Mouse (Mus musculus) MEL (cell line): ENCODE measurements at regions not wholly inside any gene's neighbourhood (a gene's known extent, or its start where the extent isn't known, plus 50 kb on each side); places are given as distances from the start of the nearest gene placed in this dataset.
"Not testable (repeated sequence)": the region's sequence is repeated elsewhere in the genome, so short reads cannot be mapped to it uniquely, and the experiment has no call there.

Experiments used
- DNase-seq: peaks from one replicate; pipeline ENCODE4 v3.0.0; 2011; ENCODE audit warnings: low read depth, low spot score
- H3K27ac ChIP-seq: 2 replicates; pipeline ENCODE4 v1.5.1; 2012; ENCODE audit warnings: low read depth, mild to moderate bottlenecking, control low read depth, low read length, moderate library complexity; ENCODE audit not compliant: control insufficient read depth
- H3K27me3 ChIP-seq, 2 experiments: fragments of 150-350 bp in 1 of 2; sonication (generic) in 1 of 2; 2 replicates each; pipeline ENCODE4 v1.6.1; 2012; ENCODE audit warnings: low read length in 2 of 2, mild to moderate bottlenecking in 2 of 2, improper control_type of control experiment in 1 of 2, moderate library complexity in 1 of 2; ENCODE audit not compliant: insufficient read depth in 2 of 2, control insufficient read depth in 1 of 2
- H3K36me3 ChIP-seq, 2 experiments: 2 replicates each; pipeline ENCODE4 v1.6.1; 2012 to 2014; ENCODE audit warnings: low read length in 2 of 2, improper control_type of control experiment in 1 of 2, inconsistent platforms in 1 of 2, mild to moderate bottlenecking in 1 of 2; ENCODE audit not compliant: insufficient read depth in 2 of 2, control insufficient read depth in 1 of 2
- H3K4me1 ChIP-seq, 2 experiments: fragments of 150-350 bp in 1 of 2; sonication (generic) in 1 of 2; 2 replicates each; pipeline ENCODE4 v1.6.1; 2012; ENCODE audit warnings: low read length in 2 of 2, improper control_type of control experiment in 1 of 2, mild to moderate bottlenecking in 1 of 2; ENCODE audit not compliant: insufficient read depth in 2 of 2, control insufficient read depth in 1 of 2
- H3K4me3 ChIP-seq, 2 experiments: fragments of 150-350 bp in 1 of 2; sonication (generic) in 1 of 2; 2 replicates each; pipeline ENCODE4 v1.5.1; 2012; ENCODE audit warnings: low read depth in 2 of 2, low read length in 2 of 2, mild to moderate bottlenecking in 2 of 2, moderate library complexity in 2 of 2, control low read depth in 1 of 2, improper control_type of control experiment in 1 of 2; ENCODE audit not compliant: control insufficient read depth in 1 of 2, insufficient read depth in 1 of 2
- H3K79me2 ChIP-seq: 2 replicates; pipeline ENCODE4 v1.6.1; 2012; ENCODE audit warnings: mild to moderate bottlenecking, low read length, moderate library complexity; ENCODE audit not compliant: control insufficient read depth, poor library complexity, insufficient read depth
- H3K9ac ChIP-seq: 2 replicates; pipeline ENCODE4 v1.6.1; 2012; ENCODE audit warnings: low read depth, mild to moderate bottlenecking, control low read depth, low read length, moderate library complexity; ENCODE audit not compliant: control insufficient read depth, poor library complexity, severe bottlenecking
- H3K9me3 ChIP-seq: fragments of 150-350 bp; sonication (generic); replicated peaks from 2 replicates; pipeline ENCODE4 v1.6.1; 2012; ENCODE audit warnings: mild to moderate bottlenecking, low read length, improper control_type of control experiment, moderate library complexity; ENCODE audit not compliant: insufficient read depth
- BHLHE40 ChIP-seq: IDR thresholded peaks from 2 replicates; pipeline ENCODE4 v1.6.1; 2012; ENCODE audit warnings: low read depth, mild to moderate bottlenecking, inconsistent platforms, low read length, improper control_type of control experiment, borderline replicate concordance
- CHD1 ChIP-seq: IDR thresholded peaks from 2 replicates; pipeline ENCODE4 v1.6.1; 2012; ENCODE audit warnings: low read depth, mild to moderate bottlenecking, inconsistent platforms, low read length, improper control_type of control experiment
- CHD2 ChIP-seq: IDR thresholded peaks from 2 replicates; pipeline ENCODE4 v1.6.1; 2011; ENCODE audit warnings: low read length, improper control_type of control experiment
- GABPA ChIP-seq: IDR thresholded peaks from 2 replicates; pipeline ENCODE4 v1.6.1; 2012; ENCODE audit warnings: low read depth, mild to moderate bottlenecking, inconsistent platforms, low read length, improper control_type of control experiment, moderate library complexity
- MAFK ChIP-seq: IDR thresholded peaks from 2 replicates; pipeline ENCODE4 v1.6.1; 2011; ENCODE audit warnings: low read depth, mild to moderate bottlenecking, low read length, improper control_type of control experiment, borderline replicate concordance
- MAZ ChIP-seq: IDR thresholded peaks from 2 replicates; pipeline ENCODE4 v1.6.1; 2012; ENCODE audit warnings: low read depth, mild to moderate bottlenecking, inconsistent platforms, low read length, improper control_type of control experiment
- MEF2A ChIP-seq: IDR thresholded peaks from 2 replicates; pipeline ENCODE4 v1.6.1; 2014; ENCODE audit warnings: low read depth, mild to moderate bottlenecking, inconsistent platforms, low read length, improper control_type of control experiment; ENCODE audit not compliant: poor library complexity, insufficient replicate concordance, severe bottlenecking; ENCODE audit errors: extremely low read depth
- MXI1 ChIP-seq: IDR thresholded peaks from 2 replicates; pipeline ENCODE4 v1.6.1; 2011; ENCODE audit warnings: mild to moderate bottlenecking, low read depth, low read length, improper control_type of control experiment
- NELFE ChIP-seq: IDR thresholded peaks from 2 replicates; pipeline ENCODE4 v1.6.1; 2011; ENCODE audit warnings: low read depth, low read length, improper control_type of control experiment
- POLR2A ChIP-seq, 2 experiments: IDR thresholded peaks; 2 replicates each; pipeline ENCODE4 v1.6.1; 2011 to 2012; ENCODE audit warnings: low read length in 2 of 2, mild to moderate bottlenecking in 2 of 2, control low read depth in 1 of 2, improper control_type of control experiment in 1 of 2, low read depth in 1 of 2, moderate library complexity in 1 of 2; ENCODE audit not compliant: control insufficient read depth in 1 of 2, insufficient read depth in 1 of 2, poor library complexity in 1 of 2
- POLR2AphosphoS5 ChIP-seq: IDR thresholded peaks from 2 replicates; pipeline ENCODE4 v1.6.1; 2012; ENCODE audit warnings: low read depth, borderline replicate concordance, mild to moderate bottlenecking, inconsistent platforms, low read length, moderate library complexity, mixed read lengths
- RCOR1 ChIP-seq: IDR thresholded peaks from 2 replicates; pipeline ENCODE4 v1.6.1; 2012; ENCODE audit warnings: low read depth, mild to moderate bottlenecking, inconsistent platforms, low read length, improper control_type of control experiment
- SMC3 ChIP-seq: IDR thresholded peaks from 2 replicates; pipeline ENCODE4 v1.6.1; 2011; ENCODE audit warnings: low read depth, low read length, improper control_type of control experiment
- USF1 ChIP-seq: IDR thresholded peaks from 2 replicates; pipeline ENCODE4 v1.6.1; 2014; ENCODE audit warnings: low read depth, mild to moderate bottlenecking, inconsistent platforms, low read length, improper control_type of control experiment, moderate library complexity
- ZKSCAN1 ChIP-seq: IDR thresholded peaks from 2 replicates; pipeline ENCODE4 v1.6.1; 2012; ENCODE audit warnings: low read depth, mild to moderate bottlenecking, inconsistent platforms, low read length, improper control_type of control experiment, moderate library complexity
- ZMIZ1 ChIP-seq: IDR thresholded peaks from 2 replicates; pipeline ENCODE4 v1.6.1; 2012; ENCODE audit warnings: low read depth, mild to moderate bottlenecking, inconsistent platforms, low read length, improper control_type of control experiment, moderate library complexity

DNA sequence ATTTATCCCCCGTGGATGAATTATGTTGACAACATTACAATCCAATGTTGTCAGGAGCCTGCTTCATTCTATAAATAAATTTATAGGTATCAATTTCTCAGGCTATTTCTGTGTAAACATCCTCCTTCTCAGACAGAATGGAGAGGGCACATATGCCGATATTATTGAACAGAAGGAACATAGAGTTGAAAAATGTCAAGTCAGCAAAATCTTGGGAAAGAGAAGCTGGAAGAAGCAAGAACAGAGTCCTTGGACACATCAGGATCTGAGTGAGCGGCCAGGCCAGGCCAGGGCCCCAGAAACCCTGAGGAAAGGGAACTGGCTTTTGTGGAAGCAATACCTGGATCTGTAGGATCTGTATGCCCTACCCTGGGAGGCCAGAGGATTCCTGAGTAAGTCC, 129.9 kb upstream of the Zranb2 start:
- no peak overlapping the region for H3K9ac ChIP-seq
- no peaks in the 10 kb centered on the region for H3K36me3 ChIP-seq
- H3K4me1 ChIP-seq = no peaks in the 10 kb centered on the region
- no peak for TF ChIP-seq BHLHE40
- peak; percentile 73; the same call in 1 of the 2 replicates for TF ChIP-seq MAFK
- no peak for DNase-seq
- H3K27me3 ChIP-seq = no peaks in the 10 kb centered on the region
- H3K4me3 ChIP-seq = no peak overlapping the region
- H3K27ac ChIP-seq = no peak overlapping the region
- no peaks in the 10 kb centered on the region for H3K79me2 ChIP-seq
- H3K9me3 ChIP-seq = no peaks in the 10 kb centered on the region

DNA sequence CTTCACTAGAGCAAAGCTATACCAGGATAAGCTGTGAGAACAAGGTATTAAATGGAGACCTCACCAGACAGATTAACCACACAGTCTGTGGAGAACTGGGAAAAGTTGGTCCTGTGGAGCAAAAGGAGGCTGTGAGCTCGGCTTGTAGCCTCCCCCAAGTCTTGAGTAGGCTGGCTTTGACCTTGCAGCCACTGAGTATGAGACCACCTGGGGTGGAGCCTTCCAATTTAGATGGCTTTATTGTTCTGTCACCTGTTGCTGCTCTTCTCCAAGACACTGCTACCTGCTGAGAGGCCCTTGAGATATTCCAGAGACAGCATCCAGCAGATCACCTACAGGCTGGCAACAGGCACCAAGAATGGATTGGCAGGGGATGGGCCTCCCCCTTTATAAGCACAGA, 110.5 kb upstream of the Zranb2 start:
- not testable (repeated sequence) for H3K9ac ChIP-seq, H3K36me3 ChIP-seq, H3K27me3 ChIP-seq, H3K9me3 ChIP-seq, DNase-seq, H3K27ac ChIP-seq, H3K79me2 ChIP-seq, H3K4me1 ChIP-seq, H3K4me3 ChIP-seq

- no peak for DNase-seq
- Histone ChIP-seq H3K36me3 (no peaks in the 10 kb centered on the region), H3K4me3 (no peak overlapping the region), H3K9me3 (no peaks in the 10 kb centered on the region), H3K27ac (no peak overlapping the region), H3K79me2 (no peaks in the 10 kb centered on the region), H3K9ac (no peak overlapping the region), H3K27me3 (no peaks in the 10 kb centered on the region), H3K4me1 (no peaks in the 10 kb centered on the region)
- TF ChIP-seq BHLHE40 (no peak), ZKSCAN1 (no peak), CHD1 (no peak), SMC3 (no peak), GABPA (no peak), ZMIZ1 (no peak), POLR2A (IDR thresholded peaks at IDR 0.05; ENCODE audit: control insufficient read depth in 1 of 2, insufficient read depth in 1 of 2, low read depth in 1 of 2, low read length in 2 of 2, poor library complexity in 1 of 2) (no peak), NELFE (no peak), POLR2AphosphoS5 (no peak), USF1 (no peak), CHD2 (no peak), MEF2A (no peak), MXI1 (no peak), RCOR1 (no peak), MAZ (no peak)
- TF ChIP-seq, all 39 proteins: peak for 0
Measured at GRCm38 (mm10) chr3:157426720-157427119, 107.2 kb upstream of the Zranb2 start.
